Mouse (Mus musculus) CH12.LX (cell line): Measurements from ENCODE around the gene Actr5. TPM values are rescaled to one million over a fixed set of nuclear protein-coding genes. Genes with fewer than 3 reads are reported as not detected.

Experiments used
- DNase-seq: peaks from one replicate; pipeline ENCODE4 v3.0.0-alpha.2; 2013; ENCODE audit errors: extremely low read depth
- H3K27ac ChIP-seq: 2 replicates; pipeline ENCODE4 v1.5.1; 2012; ENCODE audit warnings: low read depth, mild to moderate bottlenecking, control low read depth, moderate library complexity; ENCODE audit not compliant: insufficient read depth
- H3K27me3 ChIP-seq: replicated peaks from 2 replicates; pipeline ENCODE3; 2012; ENCODE audit warnings: inconsistent platforms
- H3K36me3 ChIP-seq, 2 experiments: replicated peaks in 1 of 2; 2 replicates each; pipeline versions ENCODE3 to v1.6.1; 2012; ENCODE audit warnings: inconsistent platforms in 1 of 2, low read length in 1 of 2, mild to moderate bottlenecking in 1 of 2, mixed read lengths in 1 of 2, moderate library complexity in 1 of 2; ENCODE audit not compliant: control insufficient read depth in 1 of 2, insufficient read depth in 1 of 2
- H3K4me1 ChIP-seq, 2 experiments: 2 replicates each; pipeline ENCODE4 v1.6.1; 2012; ENCODE audit warnings: inconsistent platforms in 1 of 2, moderate library complexity in 1 of 2; ENCODE audit not compliant: insufficient read depth in 2 of 2, control insufficient read depth in 1 of 2
- H3K4me2 ChIP-seq: 2 replicates; pipeline ENCODE4 v1.6.1; 2012; ENCODE audit warnings: low read depth, mild to moderate bottlenecking, control low read depth; ENCODE audit not compliant: poor library complexity, insufficient read depth, severe bottlenecking
- H3K4me3 ChIP-seq, 3 experiments: fragments of 150-350 bp in 1 of 3; sonication (generic) in 1 of 3; replicated peaks in 1 of 3; 2 replicates each; pipeline versions ENCODE3 to v1.5.1; 2011 to 2012; ENCODE audit warnings: low read depth in 2 of 3, low read length in 2 of 3, mild to moderate bottlenecking in 2 of 3, moderate library complexity in 2 of 3, control low read depth in 1 of 3, improper control_type of control experiment in 1 of 3, inconsistent platforms in 1 of 3, mixed read lengths in 1 of 3; ENCODE audit not compliant: poor library complexity in 1 of 3
- H3K79me2 ChIP-seq: replicated peaks from 2 replicates; pipeline ENCODE4 v1.6.1; 2012; ENCODE audit warnings: mild to moderate bottlenecking, moderate library complexity; ENCODE audit not compliant: control insufficient read depth, poor library complexity, insufficient read depth, severe bottlenecking; ENCODE audit errors: extremely low read depth
- H3K9ac ChIP-seq: 2 replicates; pipeline ENCODE4 v1.6.1; 2012; ENCODE audit warnings: low read depth, mild to moderate bottlenecking, control low read depth, moderate library complexity; ENCODE audit not compliant: insufficient read depth
- H3K9me3 ChIP-seq: replicated peaks from 2 replicates; pipeline ENCODE3; 2012; ENCODE audit warnings: low read length, inconsistent platforms, mixed read lengths
- CHD1 ChIP-seq: IDR thresholded peaks from 2 replicates; pipeline ENCODE4 v1.6.1; 2012; ENCODE audit warnings: low read depth, low read length, improper control_type of control experiment, inconsistent platforms
- CHD2 ChIP-seq: IDR thresholded peaks from 2 replicates; pipeline ENCODE4 v1.6.1; 2011; ENCODE audit warnings: low read length, improper control_type of control experiment
- CTCF ChIP-seq, 2 experiments: IDR thresholded peaks in 1 of 2; conservative IDR thresholded peaks in 1 of 2; 2 replicates each; pipeline ENCODE4 v1.5.1; 2011 to 2012; ENCODE audit warnings: low read depth in 2 of 2, low read length in 2 of 2, improper control_type of control experiment in 1 of 2, inconsistent platforms in 1 of 2, mild to moderate bottlenecking in 1 of 2, moderate library complexity in 1 of 2
- EP300 ChIP-seq: IDR thresholded peaks from 2 replicates; pipeline ENCODE4 v1.6.1; 2011; ENCODE audit warnings: low read length, improper control_type of control experiment
- ETS1 ChIP-seq: conservative IDR thresholded peaks from 2 replicates; pipeline ENCODE4 v1.6.1; 2012; ENCODE audit warnings: low read depth, mild to moderate bottlenecking, inconsistent platforms, low read length, improper control_type of control experiment, moderate library complexity
- GABPA ChIP-seq: IDR thresholded peaks from 2 replicates; pipeline ENCODE4 v1.6.1; 2012; ENCODE audit warnings: low read depth, low read length, improper control_type of control experiment, inconsistent platforms; ENCODE audit not compliant: insufficient replicate concordance
- IRF4 ChIP-seq: IDR thresholded peaks from 2 replicates; pipeline ENCODE4 v1.6.1; 2014; ENCODE audit warnings: low read depth, mild to moderate bottlenecking, inconsistent platforms, low read length, improper control_type of control experiment
- JUND ChIP-seq: conservative IDR thresholded peaks from 2 replicates; pipeline ENCODE4 v1.6.1; 2011; ENCODE audit warnings: low read depth, low read length, improper control_type of control experiment
- KAT2A ChIP-seq: IDR thresholded peaks from 2 replicates; pipeline ENCODE4 v1.6.1; 2012; ENCODE audit warnings: low read length, improper control_type of control experiment, inconsistent platforms; ENCODE audit not compliant: insufficient replicate concordance
- MAFK ChIP-seq: IDR thresholded peaks from 2 replicates; pipeline ENCODE4 v1.6.1; 2011; ENCODE audit warnings: low read length, improper control_type of control experiment; ENCODE audit not compliant: insufficient replicate concordance
- MEF2A ChIP-seq: IDR thresholded peaks from 2 replicates; pipeline ENCODE4 v1.6.1; 2014; ENCODE audit warnings: low read depth, mild to moderate bottlenecking, inconsistent platforms, low read length, improper control_type of control experiment, borderline replicate concordance
- MXI1 ChIP-seq: IDR thresholded peaks from 2 replicates; pipeline ENCODE4 v1.6.1; 2011; ENCODE audit warnings: mild to moderate bottlenecking, low read depth, low read length, improper control_type of control experiment
- MYC ChIP-seq: IDR thresholded peaks from 2 replicates; pipeline ENCODE4 v1.6.1; 2011; ENCODE audit warnings: low read depth, mild to moderate bottlenecking, improper control_type of control experiment, low read length
- NELFE ChIP-seq: IDR thresholded peaks from 2 replicates; pipeline ENCODE4 v1.6.1; 2011; ENCODE audit warnings: low read depth, low read length, improper control_type of control experiment
- POLR2A ChIP-seq: IDR thresholded peaks from 2 replicates; pipeline ENCODE4 v1.6.1; 2011; ENCODE audit warnings: low read depth, mild to moderate bottlenecking, improper control_type of control experiment, low read length
- RAD21 ChIP-seq: IDR thresholded peaks from 2 replicates; pipeline ENCODE4 v1.6.1; 2011; ENCODE audit warnings: low read depth, mild to moderate bottlenecking, low read length, improper control_type of control experiment, moderate library complexity
- RCOR1 ChIP-seq: conservative IDR thresholded peaks from 2 replicates; pipeline ENCODE4 v1.6.1; 2012; ENCODE audit warnings: low read depth, mild to moderate bottlenecking, inconsistent platforms, low read length, improper control_type of control experiment
- SIN3A ChIP-seq: IDR thresholded peaks from 2 replicates; pipeline ENCODE4 v1.6.1; 2012; ENCODE audit warnings: low read length, improper control_type of control experiment, inconsistent platforms
- SMC3 ChIP-seq: IDR thresholded peaks from 2 replicates; pipeline ENCODE4 v1.6.1; 2011; ENCODE audit warnings: low read depth, low read length, improper control_type of control experiment
- USF1 ChIP-seq: IDR thresholded peaks from 2 replicates; pipeline ENCODE4 v1.6.1; 2014; ENCODE audit warnings: low read depth, mild to moderate bottlenecking, inconsistent platforms, low read length, improper control_type of control experiment
- USF2 ChIP-seq: conservative IDR thresholded peaks from 2 replicates; pipeline ENCODE4 v1.6.1; 2011; ENCODE audit warnings: low read depth, low read length, improper control_type of control experiment
- ZKSCAN1 ChIP-seq: IDR thresholded peaks from 2 replicates; pipeline ENCODE4 v1.6.1; 2012; ENCODE audit warnings: low read depth, inconsistent platforms, low read length, improper control_type of control experiment, borderline replicate concordance
- ZMIZ1 ChIP-seq: IDR thresholded peaks from 2 replicates; pipeline ENCODE4 v1.6.1; 2012; ENCODE audit warnings: low read depth, mild to moderate bottlenecking, inconsistent platforms, low read length, improper control_type of control experiment
- ZNF384 ChIP-seq: IDR thresholded peaks from 2 replicates; pipeline ENCODE4 v1.6.1; 2012; ENCODE audit warnings: low read depth, low read length, improper control_type of control experiment, inconsistent platforms
- dilution Hi-C: fragments of 300-500 bp; cut with MboI; formaldehyde crosslinking; loops from 2 replicates; pipeline ENCODE4 v1.14.3; 2020; ENCODE audit warnings: low sequenced_read_pairs; ENCODE audit not compliant: extremely low pct_unique_long_range_greater_than_20kb, extremely low pct_ligation_motif_present
- in situ Hi-C: fragments of 300-500 bp; cut with MboI; formaldehyde crosslinking; loops from 3 replicates; pipeline ENCODE4 v1.14.3; 2019; ENCODE audit warnings: low sequenced_read_pairs, low pct_ligation_motif_present, low pct_unique_long_range_greater_than_20kb, mixed read lengths
- polyA plus RNA-seq: library from polyadenylated mRNA; unstranded; fragments of >175 nt; gene quantifications from 2 replicates; pipeline ENCODE4 v1.2.1, GENCODE M21; 2012; ENCODE audit warnings: low read depth; ENCODE audit not compliant: insufficient read length
- total RNA-seq, 2 experiments: library from RNA; depleted of rRNA; stranded (reverse); fragments of 300-350 nt in 1 of 2; fragments of >200 nt in 1 of 2; gene quantifications; 2 replicates each; pipeline ENCODE4 v1.2.3; 2012 to 2014

Gene Actr5
- total and polyA plus RNA-seq, 3 experiments = 13.9 to 20.3 (median 19.8) TPM

DNA sequence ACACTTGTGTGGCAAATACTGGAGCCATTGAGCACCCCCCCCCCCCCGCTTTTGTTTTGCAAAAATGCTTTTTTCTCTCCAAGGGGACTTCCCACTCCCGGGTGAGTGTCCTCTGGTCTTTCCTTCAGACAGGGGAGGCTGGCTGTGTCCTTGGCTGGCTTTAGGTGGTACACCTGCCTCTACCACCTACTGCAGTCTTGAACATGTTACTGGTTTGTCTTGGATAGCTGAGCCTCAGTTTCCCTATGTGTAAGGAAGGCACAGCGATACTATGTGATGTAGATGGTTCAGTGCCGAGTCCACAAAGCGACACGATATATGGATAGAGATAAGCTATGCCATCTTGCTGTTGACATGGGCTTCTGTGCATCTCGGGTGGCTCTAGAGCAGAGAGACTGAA lies 50.1 kb downstream of the Actr5 start:
- Histone ChIP-seq H3K27me3 (no peaks in the 10 kb centered on the region), H3K4me2 (peak overlapping the region; percentile 96), H3K4me3 (peak overlapping the region; percentile 12 to 42 (median 31)), H3K9ac (peak overlapping the region; percentile 34; the same call in 1 of the 2 replicates), H3K4me1 (peaks cover 40 to 89% of the 10 kb centered on the region in 2 experiments), H3K36me3 (peaks cover 11 to 75% of the 10 kb centered on the region in 2 experiments), H3K9me3 (peaks cover 8% of the 10 kb centered on the region), H3K27ac (peak overlapping the region; percentile 96), H3K79me2 (peaks cover 98% of the 10 kb centered on the region)
- TF ChIP-seq SIN3A = peak; percentile 22; the same call in 1 of the 2 replicates
- 0 out of 2 replicates have a peak, but pooled peaks have one; percentile 43 for TF ChIP-seq MXI1
- TF ChIP-seq MEF2A = no peak; the same call in 1 of the 2 replicates
- peak; percentile 94; the same call in 1 of the 2 replicates for TF ChIP-seq CHD1
- 0 out of 2 replicates have a peak, but pooled peaks have one; percentile 32 for TF ChIP-seq IRF4
- no peak for TF ChIP-seq USF2
- no peak for TF ChIP-seq KAT2A
- no peak for TF ChIP-seq JUND
- TF ChIP-seq USF1 = no peak
- TF ChIP-seq ZKSCAN1 = no peak
- peak; percentile 28; the same call in 1 of the 2 replicates for TF ChIP-seq ETS1
- TF ChIP-seq ZNF384 = peak; percentile 64; the same call in 1 of the 2 replicates
- TF ChIP-seq MYC = no peak
- no peak for TF ChIP-seq RCOR1
- no peak for TF ChIP-seq RAD21
- no peak for TF ChIP-seq GABPA
- peak; percentile 2; the same call in 1 of the 2 replicates for TF ChIP-seq EP300
- 0 out of 2 replicates have a peak, but pooled peaks have one; percentile 15 for TF ChIP-seq POLR2A
- no peak for TF ChIP-seq NELFE
- TF ChIP-seq CTCF (conservative IDR thresholded peaks at IDR 0.05 in 1 of 2, IDR thresholded peaks at IDR 0.05 in 1 of 2; ENCODE audit: low read depth in 2 of 2, low read length in 2 of 2) = no peak
- TF ChIP-seq CHD2 = no peak
- no peak for TF ChIP-seq MAFK
- no peak for TF ChIP-seq ZMIZ1
- no peak for TF ChIP-seq SMC3
- in situ Hi-C loops = no loop called here
- dilution Hi-C loops = no loop called here
- no peak for DNase-seq
